Mouse (Mus musculus) erythroblast, embryonic 14.5 days (primary cell): ENCODE measurements around the gene Ell2. TPM values are rescaled to one million over a fixed set of nuclear protein-coding genes. Genes with fewer than 3 reads are reported as not detected.

Source experiments
- H3K27me3 ChIP-seq: 2 replicates; pipeline ENCODE4 v1.6.1; 2012; ENCODE audit warnings: inconsistent platforms; ENCODE audit not compliant: control insufficient read depth
- H3K36me3 ChIP-seq: 2 replicates; pipeline ENCODE4 v1.6.1; 2012; ENCODE audit warnings: mild to moderate bottlenecking, inconsistent platforms; ENCODE audit not compliant: control insufficient read depth
- H3K4me1 ChIP-seq: 2 replicates; pipeline ENCODE4 v1.6.1; 2012; ENCODE audit warnings: inconsistent platforms; ENCODE audit not compliant: control insufficient read depth
- H3K4me3 ChIP-seq: replicated peaks from 2 replicates; pipeline ENCODE3; 2012; ENCODE audit warnings: moderate library complexity, mild to moderate bottlenecking, inconsistent platforms
- H3K9me3 ChIP-seq: 2 replicates; pipeline ENCODE4 v1.6.1; 2012; ENCODE audit warnings: low read length, inconsistent platforms, mixed read lengths; ENCODE audit not compliant: control insufficient read depth
- GATA1 ChIP-seq: IDR thresholded peaks from 2 replicates; pipeline ENCODE4 v1.6.1; 2012; ENCODE audit warnings: low read length, inconsistent platforms, mixed read lengths
- TAL1 ChIP-seq: IDR thresholded peaks from 3 replicates; pipeline ENCODE4 v1.6.1; 2012; ENCODE audit warnings: low read length, inconsistent platforms, mixed read lengths
- polyA plus RNA-seq: library from polyadenylated mRNA; stranded (reverse); fragments of >175 nt; gene quantifications from 2 replicates; pipeline ENCODE4 v1.2.3, GENCODE M21; 2012

The Ell2 gene
- polyA plus RNA-seq, 1 experiment = 16.5 TPM

- Histone ChIP-seq H3K27me3 (no peaks in the 10 kb centered on the region), H3K4me3 (no peak overlapping the region), H3K4me1 (peaks cover 23% of the 10 kb centered on the region), H3K9me3 (no peaks in the 10 kb centered on the region), H3K36me3 (peaks cover 100% of the 10 kb centered on the region)
- TF ChIP-seq TAL1 = no peak
- TF ChIP-seq GATA1 = no peak
These were observed 47.8 kb downstream of the Ell2 start for GRCm38 (mm10) chr13:75754398-75754797.

GRCm38 (mm10) chr13:75760859-75761548, 54.4 kb downstream of the Ell2 start:
- Histone ChIP-seq H3K4me3 (no peak overlapping the region), H3K27me3 (no peaks in the 10 kb centered on the region), H3K4me1 (peaks cover 15% of the 10 kb centered on the region), H3K9me3 (no peaks in the 10 kb centered on the region), H3K36me3 (peaks cover 100% of the 10 kb centered on the region)
- no peak for TF ChIP-seq TAL1
- no peak for TF ChIP-seq GATA1

GRCm38 (mm10) chr13:75762759-75763158, 56.2 kb downstream of the Ell2 start:
- peaks cover 100% of the 10 kb centered on the region for H3K36me3 ChIP-seq
- no peak overlapping the region for H3K4me3 ChIP-seq

GRCm38 (mm10) chr13:75763280-75763679, 56.7 kb downstream of the Ell2 start:
- Histone ChIP-seq H3K36me3 (peaks cover 100% of the 10 kb centered on the region), H3K4me3 (no peak overlapping the region), H3K9me3 (no peaks in the 10 kb centered on the region), H3K27me3 (no peaks in the 10 kb centered on the region), H3K4me1 (peaks cover 11% of the 10 kb centered on the region)
- no peak for TF ChIP-seq GATA1
- no peak for TF ChIP-seq TAL1

More at GRCm38 (mm10) chr13:75762759-75763158, 56.2 kb downstream of the Ell2 start:
- no peaks in the 10 kb centered on the region for H3K9me3 ChIP-seq
- TF ChIP-seq TAL1 = no peak
- no peak for TF ChIP-seq GATA1
- peaks cover 13% of the 10 kb centered on the region for H3K4me1 ChIP-seq
- H3K27me3 ChIP-seq = no peaks in the 10 kb centered on the region

GRCm38 (mm10) chr13:75765742-75766141, 59.2 kb downstream of the Ell2 start:
- no peak for TF ChIP-seq GATA1
- TF ChIP-seq TAL1 = no peak
- Histone ChIP-seq H3K27me3 (no peaks in the 10 kb centered on the region), H3K36me3 (peaks cover 100% of the 10 kb centered on the region), H3K4me1 (peaks cover 6% of the 10 kb centered on the region), H3K9me3 (no peaks in the 10 kb centered on the region), H3K4me3 (no peak overlapping the region)

- no peak overlapping the region for H3K4me3 ChIP-seq
- peaks cover 100% of the 10 kb centered on the region for H3K36me3 ChIP-seq
- TF ChIP-seq TAL1 (no peak), GATA1 (no peak)
- H3K4me1 ChIP-seq = peaks cover 4% of the 10 kb centered on the region
- no peaks in the 10 kb centered on the region for H3K27me3 ChIP-seq
- H3K9me3 ChIP-seq = no peaks in the 10 kb centered on the region
These were observed 59.7 kb downstream of the Ell2 start for GRCm38 (mm10) chr13:75766238-75766637.

GRCm38 (mm10) chr13:75766967-75767366, 60.4 kb downstream of the Ell2 start:
- Histone ChIP-seq H3K9me3 (no peaks in the 10 kb centered on the region), H3K4me3 (no peak overlapping the region), H3K27me3 (no peaks in the 10 kb centered on the region), H3K4me1 (peaks cover 8% of the 10 kb centered on the region), H3K36me3 (peaks cover 100% of the 10 kb centered on the region)
- TF ChIP-seq GATA1 = no peak
- no peak for TF ChIP-seq TAL1

GRCm38 (mm10) chr13:75770744-75771143, 64.2 kb downstream of the Ell2 start:
- Histone ChIP-seq H3K4me1 (peaks cover 9% of the 10 kb centered on the region), H3K36me3 (peaks cover 100% of the 10 kb centered on the region), H3K27me3 (no peaks in the 10 kb centered on the region), H3K9me3 (no peaks in the 10 kb centered on the region), H3K4me3 (no peak overlapping the region)
- TF ChIP-seq TAL1 (no peak), GATA1 (no peak)

GRCm38 (mm10) chr13:75771404-75771803, 64.8 kb downstream of the Ell2 start:
- peaks cover 9% of the 10 kb centered on the region for H3K4me1 ChIP-seq
- H3K36me3 ChIP-seq = peaks cover 100% of the 10 kb centered on the region
- H3K9me3 ChIP-seq = no peaks in the 10 kb centered on the region
- no peaks in the 10 kb centered on the region for H3K27me3 ChIP-seq
- TF ChIP-seq TAL1 = no peak
- TF ChIP-seq GATA1 = no peak
- no peak overlapping the region for H3K4me3 ChIP-seq
